Mouse (Mus musculus) hematopoietic multipotent progenitor cell, adult 10-12 weeks (in vitro differentiated cells): Measurements from ENCODE around the gene Olfr801. TPM values are rescaled to one million over a fixed set of nuclear protein-coding genes. Genes with fewer than 3 reads are reported as not detected.

ENCODE experiments used
- polyA plus RNA-seq: library from polyadenylated mRNA; stranded (reverse); fragments of >175 nt; gene quantifications from 2 replicates; pipeline ENCODE4 v1.2.3, GENCODE M21; 2012; ENCODE audit warnings: low replicate concordance

Olfr801 gene
- not detected in 2 replicates for polyA plus RNA-seq

DNA sequence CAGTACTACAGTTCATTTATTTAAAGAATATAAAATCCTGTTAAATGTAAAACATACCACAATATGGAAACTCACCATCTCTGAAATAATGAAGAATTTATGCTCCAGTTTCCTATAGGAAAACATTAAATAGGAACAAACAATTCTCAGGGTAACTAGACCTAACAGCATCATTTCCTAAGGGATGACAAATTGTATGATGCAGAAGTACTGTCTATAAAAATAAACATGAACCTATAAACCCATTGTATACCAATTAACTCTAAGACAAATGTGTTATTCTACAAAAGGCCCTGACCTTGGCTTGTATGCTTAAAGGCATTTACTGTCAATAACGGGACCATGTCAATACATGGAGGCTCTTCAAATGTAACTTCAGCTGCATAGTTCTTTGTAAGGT lies at the start of gene Olfr801:
TSS of gene Olfr801 (minus strand) at position 101 of the 400 bp plus-strand sequence.

DNA sequence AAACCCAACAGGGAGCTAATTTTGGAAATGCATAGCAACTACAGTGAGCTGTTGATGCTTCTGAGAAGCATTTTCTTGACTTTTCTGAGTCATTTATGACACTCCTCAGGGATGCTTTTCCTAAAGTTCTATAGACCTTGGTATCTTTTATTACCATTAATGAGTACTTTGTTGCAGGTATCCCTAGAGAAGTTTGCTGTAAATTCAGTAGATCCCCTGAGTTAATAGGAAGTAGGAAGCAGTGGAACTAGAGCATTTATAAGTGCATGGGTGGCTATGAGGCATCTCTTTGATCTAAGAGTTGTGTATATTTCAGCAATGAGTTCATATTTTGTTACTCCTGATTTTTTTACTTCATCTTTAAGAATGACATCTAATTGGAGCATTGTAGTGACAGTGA lies 29.2 kb upstream of the Olfr801 start, which contains the start of gene Olfr804:
TSS of gene Olfr804 (plus strand) at position 301 of the 400 bp plus-strand sequence.

DNA sequence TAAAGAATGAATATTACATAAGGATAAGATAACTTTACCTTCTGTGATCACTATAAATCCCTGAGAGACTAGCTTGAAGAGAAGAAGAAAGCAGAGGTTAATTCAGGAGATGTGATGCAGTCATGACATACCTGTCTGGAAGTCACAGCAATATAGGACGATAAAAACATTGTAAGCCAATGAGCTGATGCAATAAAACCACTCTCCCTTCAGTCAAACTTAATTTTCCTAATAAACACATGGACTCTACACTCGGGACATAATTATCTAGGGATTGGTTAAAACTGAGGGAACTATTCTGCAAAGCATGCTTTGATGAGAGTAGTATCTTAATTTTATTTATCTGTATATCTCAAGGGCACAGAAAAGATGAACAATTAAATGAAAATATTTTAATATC lies 20.5 kb upstream of the Olfr801 start, which contains the start of gene Olfr803:
TSS of gene Olfr803 (minus strand) at position 101 of the 400 bp plus-strand sequence.

DNA sequence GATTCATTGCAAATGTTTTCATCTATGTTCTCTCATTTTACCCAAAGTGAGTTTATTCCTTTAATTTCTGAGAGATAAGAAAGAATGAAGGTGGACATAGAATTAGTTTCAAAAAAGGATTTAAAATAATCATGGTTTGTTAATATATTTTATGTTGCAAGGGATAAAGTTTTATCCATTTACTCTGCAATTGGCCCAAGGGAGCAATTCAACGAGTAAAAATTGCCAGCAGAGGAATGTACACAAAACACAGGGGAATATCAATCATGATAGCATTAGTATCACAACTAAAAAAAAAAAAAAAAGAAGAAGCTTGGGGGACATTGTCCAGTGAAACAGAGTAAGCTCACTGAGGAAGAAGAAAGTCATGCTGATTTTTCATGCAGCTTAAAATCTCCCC lies 14.4 kb upstream of the Olfr801 start, which contains the start of gene Olfr802:
TSS of gene Olfr802 (minus strand) at position 101 of the 400 bp plus-strand sequence.

DNA sequence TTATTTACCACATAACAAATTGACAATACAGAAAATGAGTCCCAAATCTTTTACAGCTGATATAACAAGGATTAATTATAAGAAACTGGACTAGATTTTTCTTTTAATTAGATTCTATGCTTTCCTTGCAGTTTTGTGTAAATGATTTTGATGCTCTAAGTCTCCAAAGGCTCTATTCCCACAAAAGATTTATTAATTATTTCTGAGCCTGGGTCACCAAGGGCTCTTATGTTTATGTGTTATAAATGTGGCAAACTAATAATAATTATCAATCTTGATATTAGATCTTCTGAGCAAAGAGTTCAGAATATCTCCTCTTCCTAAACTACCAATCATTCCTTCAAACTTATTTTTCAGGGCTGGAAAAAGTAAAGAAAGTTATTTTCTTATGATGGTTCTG lies 16.3 kb downstream of the Olfr801 start, which contains the start of gene Olfr800:
TSS of gene Olfr800 (plus strand) at position 301 of the 400 bp plus-strand sequence.

DNA sequence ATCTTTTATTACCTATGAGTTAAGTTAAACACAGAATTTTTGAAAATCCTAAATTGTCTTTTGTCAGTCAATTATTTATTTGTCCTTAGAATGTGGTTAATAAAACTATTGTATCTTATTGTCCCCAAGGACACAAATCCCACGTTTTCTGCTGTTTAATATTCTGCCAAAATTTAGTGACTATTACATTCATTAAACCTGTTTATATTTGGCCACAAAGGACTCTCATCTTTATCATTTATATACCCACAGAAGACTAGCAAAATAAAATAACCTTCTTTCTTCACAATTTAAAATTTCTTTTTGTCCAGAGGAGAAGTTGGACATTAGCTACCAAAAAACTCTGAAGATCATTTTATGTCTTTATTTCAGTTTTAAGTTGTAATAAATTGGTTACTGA lies 36.5 kb downstream of the Olfr801 start, which contains the start of gene Olfr799:
TSS of gene Olfr799 (plus strand) at position 301 of the 400 bp plus-strand sequence.

DNA sequence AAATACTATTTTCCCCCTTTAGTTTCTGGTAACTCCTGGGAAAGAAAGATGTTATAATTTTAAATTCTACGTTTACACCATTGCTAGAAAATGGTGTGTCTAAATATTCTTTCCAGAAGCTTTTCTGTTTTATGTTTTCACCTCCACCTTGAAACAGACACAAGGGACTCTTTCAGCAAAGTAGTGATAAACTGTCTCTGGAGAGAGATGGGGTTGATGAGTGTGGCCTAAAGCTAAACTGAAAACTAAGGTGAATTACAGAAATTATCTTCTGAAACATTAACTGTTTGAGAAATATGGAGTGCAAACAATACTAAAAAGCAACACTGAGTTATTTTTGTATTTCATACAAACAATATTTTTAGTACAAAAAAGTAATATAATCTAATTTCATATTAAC lies 45.8 kb downstream of the Olfr801 start, which contains the start of gene Olfr798:
TSS of gene Olfr798 (minus strand) at position 101 of the 400 bp plus-strand sequence.

Other genes with a start within 250 kb of the Olfr801 start
- not detected in 2 replicates for gene Olfr786, start 246.6 kb downstream of the Olfr801 start, polyA plus RNA-seq
- not detected in 2 replicates for gene Olfr787, start 212.0 kb downstream of the Olfr801 start, polyA plus RNA-seq
- gene Olfr788, start 202.9 kb downstream of the Olfr801 start, polyA plus RNA-seq = not detected in 2 replicates
- not detected in 2 replicates for gene Olfr789, start 189.1 kb downstream of the Olfr801 start, polyA plus RNA-seq
- gene Olfr790, start 175.4 kb downstream of the Olfr801 start, polyA plus RNA-seq = not detected in 2 replicates
- not detected in 2 replicates for gene Olfr791, start 152.1 kb downstream of the Olfr801 start, polyA plus RNA-seq
- not detected in 2 replicates for gene Olfr792, start 134.7 kb downstream of the Olfr801 start, polyA plus RNA-seq
- not detected in 2 replicates for gene Olfr794, start 106.2 kb downstream of the Olfr801 start, polyA plus RNA-seq
- gene Olfr796, start 61.3 kb downstream of the Olfr801 start, polyA plus RNA-seq = not detected in 2 replicates
- gene Olfr798, start 45.9 kb downstream of the Olfr801 start, polyA plus RNA-seq = not detected in 2 replicates
- gene Olfr799, start 36.4 kb downstream of the Olfr801 start, polyA plus RNA-seq = not detected in 2 replicates
- gene Olfr800, start 16.2 kb downstream of the Olfr801 start, polyA plus RNA-seq = not detected in 2 replicates
- gene Olfr802, start 14.3 kb upstream of the Olfr801 start, polyA plus RNA-seq = 0.15 TPM in 1 of 2 replicates, not detected in the other
- not detected in 2 replicates for gene Olfr803, start 20.4 kb upstream of the Olfr801 start, polyA plus RNA-seq
- not detected in 2 replicates for gene Olfr804, start 29.3 kb upstream of the Olfr801 start, polyA plus RNA-seq
- not detected in 2 replicates for gene Olfr805, start 55.5 kb upstream of the Olfr801 start, polyA plus RNA-seq
- not detected in 2 replicates for gene Olfr806, start 68.1 kb upstream of the Olfr801 start, polyA plus RNA-seq
- gene Olfr807, start 83.9 kb upstream of the Olfr801 start, polyA plus RNA-seq = not detected in 2 replicates
- not detected in 2 replicates for gene Olfr808, start 91.6 kb upstream of the Olfr801 start, polyA plus RNA-seq
- gene Olfr809, start 100.8 kb upstream of the Olfr801 start, polyA plus RNA-seq = not detected in 2 replicates
- gene Olfr810, start 121.1 kb upstream of the Olfr801 start, polyA plus RNA-seq = not detected in 2 replicates
- not detected in 2 replicates for gene Olfr811, start 130.5 kb upstream of the Olfr801 start, polyA plus RNA-seq
- not detected in 2 replicates for gene Olfr812, start 172.2 kb upstream of the Olfr801 start, polyA plus RNA-seq
- not detected in 2 replicates for gene Olfr813, start 181.5 kb upstream of the Olfr801 start, polyA plus RNA-seq
- not detected in 2 replicates for gene Olfr814, start 206.0 kb upstream of the Olfr801 start, polyA plus RNA-seq
- not detected in 2 replicates for gene Olfr815, start 232.0 kb upstream of the Olfr801 start, polyA plus RNA-seq
- gene Olfr816, start 241.7 kb upstream of the Olfr801 start, polyA plus RNA-seq = not detected in 2 replicates